Mouse (Mus musculus) heart, postnatal 0 days (tissue): ENCODE data around the gene Sgtb.

Experiments
- CTCF ChIP-seq: IDR thresholded peaks from 2 replicates; pipeline ENCODE4 v1.5.1; 2016; ENCODE audit warnings: antibody characterized with exemption, control low read depth, low read depth
- EP300 ChIP-seq: IDR thresholded peaks from 2 replicates; pipeline ENCODE4 v1.6.1; 2016; ENCODE audit warnings: antibody characterized with exemption, low read depth

DNA sequence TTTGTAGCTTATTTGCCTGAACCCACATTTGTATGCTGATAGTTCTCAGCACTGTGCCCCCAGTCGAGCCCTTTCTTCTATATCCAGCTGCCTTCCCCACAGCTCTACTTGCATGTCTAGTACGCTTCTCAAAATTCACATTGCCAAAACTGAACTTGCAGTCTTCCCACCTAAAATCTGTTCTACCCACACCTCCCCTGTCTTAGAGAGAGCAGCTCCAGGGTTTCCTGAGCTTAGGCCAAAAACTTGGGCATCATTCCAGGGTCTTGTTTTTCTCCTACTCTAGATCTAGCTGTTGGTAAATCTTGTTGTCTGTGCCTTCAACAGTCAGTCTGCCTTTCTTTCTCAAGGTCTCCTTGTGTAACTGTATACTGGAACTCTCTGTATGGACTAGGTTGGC, 5.3 kb downstream of the Sgtb start:
- TF ChIP-seq EP300 (no peak), CTCF (no peak)
